Comparison of ENCODE assay signal across 11 mouse cellular contexts in genomic region chr10:80419419-80419818, GRCm38 (mm10). TPM values are rescaled to one million over a fixed set of nuclear protein-coding genes. Genes with fewer than 3 reads are reported as not detected.
DNase-seq lines count a peak whose midpoint lies in the region; ATAC-seq and TF ChIP-seq lines count a peak whose summit lies in the region.
"Had no signal": no experiment of that assay in that cellular context is flagged by ENCODE, and none has a peak within 500 bp of the region (broad histone marks: within the 10 kb centered on the region; RNA-seq: fewer than 3 reads in every experiment).

No protein-coding gene starts in this region.

- 97% methylated on average over 8 of the region's 8 CpGs for WGBS in midbrain, embryonic 12.5 days
- WGBS in midbrain, postnatal 0 days = 51% methylated on average over 8 of the region's 8 CpGs
- WGBS in liver, embryonic 13.5 days (ENCODE audit: insufficient replicate concordance) = 71% methylated on average over 8 of the region's 8 CpGs

- no peak overlapping the region for H3K4me3 ChIP-seq in midbrain, embryonic 12.5 days
- no peak overlapping the region for H3K4me3 ChIP-seq in midbrain, postnatal 0 days (ENCODE audit: low read depth, low read length)
- H3K4me3 ChIP-seq in liver, embryonic 13.5 days (replicated peaks) = peak overlapping the region; percentile 54
- H3K4me3 ChIP-seq: embryonic facial prominence, embryonic 13.5 days had no signal

- 0 out of 2 replicates have a peak overlapping the region, but pooled peaks have one; percentile 31 for H3K27ac ChIP-seq in midbrain, embryonic 12.5 days (replicated peaks)
- no peak overlapping the region for H3K27ac ChIP-seq in midbrain, postnatal 0 days (ENCODE audit: low read depth, low read length)
- H3K27ac ChIP-seq in liver, embryonic 13.5 days = peak overlapping the region; percentile 100
- H3K27ac ChIP-seq: embryonic facial prominence, embryonic 13.5 days had no signal

- intact Hi-C loops in left cerebral cortex, postnatal 25 days (cut with DNase I) = no loop called here

- H3K36me3 ChIP-seq in midbrain, embryonic 12.5 days = peaks cover 93% of the 10 kb centered on the region
- H3K36me3 ChIP-seq in midbrain, postnatal 0 days (ENCODE audit: insufficient read depth, low read length) = peaks cover 67% of the 10 kb centered on the region
- peaks cover 83% of the 10 kb centered on the region for H3K36me3 ChIP-seq in liver, embryonic 13.5 days

- no peaks in the 10 kb centered on the region for H3K9me3 ChIP-seq in midbrain, embryonic 12.5 days
- H3K9me3 ChIP-seq in midbrain, postnatal 0 days (ENCODE audit: low read length) = no peaks in the 10 kb centered on the region
- no peaks in the 10 kb centered on the region for H3K9me3 ChIP-seq in liver, embryonic 13.5 days (replicated peaks)
- H3K9me3 ChIP-seq: embryonic facial prominence, embryonic 13.5 days had no signal

- H3K4me2 ChIP-seq in midbrain, embryonic 12.5 days (replicated peaks) = no peak overlapping the region
- no peak overlapping the region for H3K4me2 ChIP-seq in midbrain, postnatal 0 days (ENCODE audit: low read depth, low read length, poor library complexity, severe bottlenecking)
- peak overlapping the region; percentile 80 for H3K4me2 ChIP-seq in liver, embryonic 13.5 days
- H3K4me2 ChIP-seq: embryonic facial prominence, embryonic 13.5 days had no signal

- H3K27me3 ChIP-seq in midbrain, embryonic 12.5 days = no peaks in the 10 kb centered on the region
- no peaks in the 10 kb centered on the region for H3K27me3 ChIP-seq in midbrain, postnatal 0 days (ENCODE audit: insufficient read depth, low read length)
- no peaks in the 10 kb centered on the region for H3K27me3 ChIP-seq in liver, embryonic 13.5 days
- H3K27me3 ChIP-seq: embryonic facial prominence, embryonic 13.5 days had no signal

- no peak overlapping the region for H3K9ac ChIP-seq in midbrain, embryonic 12.5 days (replicated peaks)
- H3K9ac ChIP-seq in midbrain, postnatal 0 days (replicated peaks; ENCODE audit: low read length, poor library complexity, severe bottlenecking) = no peak overlapping the region
- peak overlapping the region; percentile 81 for H3K9ac ChIP-seq in liver, embryonic 13.5 days

- no peak for TF ChIP-seq CTCF in midbrain, postnatal 0 days (IDR thresholded peaks at IDR 0.05)

- no peak for ATAC-seq in cerebellum, adult (ENCODE audit: insufficient number of reproducible peaks, low FRiP score, low TSS enrichment)
- no peak for ATAC-seq in midbrain, embryonic 12.5 days (ENCODE audit: low FRiP score, low read depth)
- ATAC-seq in midbrain, postnatal 0 days (ENCODE audit: low FRiP score) = no peak
- ATAC-seq in liver, embryonic 13.5 days (ENCODE audit: low read depth) = no peak

- peak; percentile 76 for DNase-seq in cerebellum, adult 11-12 months
- DNase-seq in midbrain, postnatal 0 days (ENCODE audit: low spot score) = no peak
- DNase-seq in cerebellum, postnatal 36 days = peak; percentile 47 to 50
- no peak for DNase-seq in liver, embryonic 13.5 days
- DNase-seq in left cerebral cortex, postnatal 25 days (ENCODE audit: low spot score in 2 of 2) = no peak
- no peak for DNase-seq in testis, postnatal 10 days (ENCODE audit: low spot score)
- DNase-seq: kidney, adult 11 months; lung, postnatal 36 days had no signal

- peaks cover 23% of the 10 kb centered on the region for H3K4me1 ChIP-seq in midbrain, embryonic 12.5 days
- no peaks in the 10 kb centered on the region; the same call in 1 of the 2 replicates for H3K4me1 ChIP-seq in midbrain, postnatal 0 days (ENCODE audit: insufficient read depth, low read length)
- peaks cover 67% of the 10 kb centered on the region for H3K4me1 ChIP-seq in liver, embryonic 13.5 days (replicated peaks)

RNA-seq across cellular contexts. Expression of gene Uqcr11, which starts 12.8 kb away (rescaled TPM):
- polyA plus RNA-seq in midbrain, embryonic 12.5 days (2016; fragmentation: Nextera tagmentation; extraction: Ambion mirVana) = 398 and 414 TPM in 2 replicates
- 295 and 379 TPM in 2 replicates for total RNA-seq in midbrain, postnatal 0 days (2014; rRNA removed)
- 638 and 795 TPM in 2 replicates for polyA plus RNA-seq in midbrain, postnatal 0 days (2015; fragmentation: Nextera tagmentation; extraction: Ambion mirVana)
- polyA plus RNA-seq in liver, embryonic 13.5 days (2015; fragmentation: Nextera tagmentation; extraction: Ambion mirVana) = 474 and 603 TPM in 2 replicates
- 100 to 1,000 TPM; 482 to 488 TPM for total RNA-seq in left cerebral cortex, postnatal 25 days (2021)

RNA-seq across cellular contexts. Expression of gene Tcf3, which starts 14.0 kb away (rescaled TPM):
- 185 and 191 TPM in 2 replicates for polyA plus RNA-seq in midbrain, embryonic 12.5 days (2016; fragmentation: Nextera tagmentation; extraction: Ambion mirVana)
- total RNA-seq in midbrain, postnatal 0 days (2014; rRNA removed) = 69.6 and 91.1 TPM in 2 replicates
- polyA plus RNA-seq in midbrain, postnatal 0 days (2015; fragmentation: Nextera tagmentation; extraction: Ambion mirVana) = 24.8 and 25.1 TPM in 2 replicates
- 55.2 and 56.2 TPM in 2 replicates for polyA plus RNA-seq in liver, embryonic 13.5 days (2015; fragmentation: Nextera tagmentation; extraction: Ambion mirVana)
- 10 to 100 TPM; 22.6 to 25.8 TPM for total RNA-seq in left cerebral cortex, postnatal 25 days (2021)

RNA-seq across cellular contexts. Expression of gene Mbd3, which starts 20.1 kb away (rescaled TPM):
- polyA plus RNA-seq in midbrain, embryonic 12.5 days (2016; fragmentation: Nextera tagmentation; extraction: Ambion mirVana) = 288 and 314 TPM in 2 replicates
- total RNA-seq in midbrain, postnatal 0 days (2014; rRNA removed) = 30.4 and 47.0 TPM in 2 replicates
- 154 and 157 TPM in 2 replicates for polyA plus RNA-seq in midbrain, postnatal 0 days (2015; fragmentation: Nextera tagmentation; extraction: Ambion mirVana)
- polyA plus RNA-seq in liver, embryonic 13.5 days (2015; fragmentation: Nextera tagmentation; extraction: Ambion mirVana) = 81.2 and 87.4 TPM in 2 replicates
- 100 to 1,000 TPM; 134 to 138 TPM for total RNA-seq in left cerebral cortex, postnatal 25 days (2021)

RNA-seq across cellular contexts. Expression of gene Mex3d, which starts 32.0 kb away (rescaled TPM):
- 18.4 and 19.7 TPM in 2 replicates for polyA plus RNA-seq in midbrain, embryonic 12.5 days (2016; fragmentation: Nextera tagmentation; extraction: Ambion mirVana)
- total RNA-seq in midbrain, postnatal 0 days (2014; rRNA removed) = 118 and 147 TPM in 2 replicates
- 12.5 and 13.9 TPM in 2 replicates for polyA plus RNA-seq in midbrain, postnatal 0 days (2015; fragmentation: Nextera tagmentation; extraction: Ambion mirVana)
- polyA plus RNA-seq in liver, embryonic 13.5 days (2015; fragmentation: Nextera tagmentation; extraction: Ambion mirVana) = 1.0 and 1.1 TPM in 2 replicates
- 10 to 100 TPM; 17.7 to 22.2 TPM for total RNA-seq in left cerebral cortex, postnatal 25 days (2021)

Comparison
In these comparisons a context has a peak if more than half of its experiments do, and no peak if none do; other contexts are left out.
1. DNase-seq: peak in cerebellum, adult 11-12 months (single experiment) and cerebellum, postnatal 36 days (2 of 2); none in midbrain, postnatal 0 days (single experiment), liver, embryonic 13.5 days (single experiment), left cerebral cortex, postnatal 25 days (0 of 2) and testis, postnatal 10 days (single experiment).